Mouse (Mus musculus) hindbrain, embryonic 14.5 days (tissue): ENCODE data around the gene Rora. TPM values are rescaled to one million over a fixed set of nuclear protein-coding genes. Genes with fewer than 3 reads are reported as not detected.

ENCODE experiments used
- ATAC-seq: fragments of 200-750 bp; cut with Nextera tagmentation; 2 replicates; pipeline ENCODE4 v1.8.0; 2017; ENCODE audit warnings: moderate number of reproducible peaks, mild to moderate bottlenecking, moderate TSS enrichment, moderate library complexity; ENCODE audit not compliant: low FRiP score
- DNase-seq: peaks from one replicate; pipeline ENCODE4 v3.0.0-alpha.2; 2015; ENCODE audit warnings: low spot score
- H3K27ac ChIP-seq: fragments of 300-500 bp; sonication (generic); 2 replicates; pipeline ENCODE4 v1.5.1; 2014; ENCODE audit warnings: mild to moderate bottlenecking, moderate library complexity
- H3K27me3 ChIP-seq: fragments of 300-500 bp; sonication (generic); 2 replicates; pipeline ENCODE4 v1.6.1; 2014; ENCODE audit warnings: mild to moderate bottlenecking, low read length, mixed read lengths; ENCODE audit not compliant: control insufficient read depth, insufficient read depth
- H3K36me3 ChIP-seq: fragments of 300-500 bp; sonication (generic); replicated peaks from 2 replicates; pipeline ENCODE4 v1.6.1; 2014; ENCODE audit not compliant: control insufficient read depth, insufficient read depth
- H3K4me1 ChIP-seq: fragments of 300-500 bp; sonication (generic); replicated peaks from 2 replicates; pipeline ENCODE4 v1.6.1; 2014; ENCODE audit warnings: antibody characterized with exemption, low read length, mixed read lengths; ENCODE audit not compliant: control insufficient read depth, insufficient read depth
- H3K4me2 ChIP-seq: fragments of 300-500 bp; sonication (generic); replicated peaks from 2 replicates; pipeline ENCODE4 v1.6.1; 2014; ENCODE audit warnings: mild to moderate bottlenecking, moderate library complexity
- H3K4me3 ChIP-seq: fragments of 300-500 bp; sonication (generic); replicated peaks from 2 replicates; pipeline ENCODE4 v1.5.1; 2014; ENCODE audit warnings: mild to moderate bottlenecking, low read length
- H3K9ac ChIP-seq: fragments of 300-500 bp; sonication (generic); 2 replicates; pipeline ENCODE4 v1.6.1; 2014
- H3K9me3 ChIP-seq: fragments of 300-500 bp; sonication (generic); 2 replicates; pipeline ENCODE4 v1.6.1; 2016; ENCODE audit warnings: low read length; ENCODE audit not compliant: control insufficient read depth
- WGBS: fragments of 180-500 bp; shearing (Covaris S2); extraction: QIAGEN DNeasy Blood & Tissue Kit; methylation state at CpG from one replicate; pipeline ENCODE4 v1.1.7; 2014; 5-methylcytosine and 5-hydroxymethylcytosine counted together
- polyA plus RNA-seq: library from polyadenylated mRNA; unstranded; fragments of >200 nt; fragmentation: Nextera tagmentation; extraction: Ambion mirVana; gene quantifications from 2 replicates; pipeline ENCODE4 v1.2.1, GENCODE M21; 2014

The Rora gene
- polyA plus RNA-seq, 1 experiment from 2014 or later: 22.0 TPM

DNA sequence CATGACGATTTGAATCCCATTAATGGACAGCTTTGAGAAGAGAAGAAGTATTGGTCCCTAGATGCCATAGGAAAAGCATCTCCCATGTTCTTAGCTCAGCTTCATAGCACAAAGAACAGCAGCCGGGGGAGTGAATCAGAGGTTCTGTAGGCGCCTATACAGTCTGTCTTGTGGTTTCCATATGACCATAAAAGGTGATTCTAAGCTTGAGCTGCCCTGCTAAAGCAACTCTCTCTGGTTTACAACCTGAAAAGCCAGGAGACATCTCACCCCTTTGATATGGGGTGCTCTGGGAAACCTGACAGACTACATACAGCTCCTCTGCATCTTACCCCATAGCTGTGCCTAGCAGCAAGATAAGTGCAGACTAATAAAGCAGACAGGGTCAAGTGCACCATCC is 369.7 kb downstream of the Rora start:
- H3K27me3 ChIP-seq: no peaks in the 10 kb centered on the region
- no peak for ATAC-seq
- H3K27ac ChIP-seq: no peak overlapping the region
- no peak for DNase-seq
- H3K36me3 ChIP-seq: no peaks in the 10 kb centered on the region
- no peak overlapping the region for H3K4me2 ChIP-seq
- no peak overlapping the region for H3K4me3 ChIP-seq
- H3K9ac ChIP-seq: no peak overlapping the region
- H3K4me1 ChIP-seq: no peaks in the 10 kb centered on the region
- H3K9me3 ChIP-seq: no peaks in the 10 kb centered on the region
- 89% methylated on average over 3 of the region's 3 CpGs for WGBS

GRCm38 (mm10) chr9:69028177-69028576 is 374.6 kb downstream of the Rora start:
- Histone ChIP-seq H3K36me3 (no peaks in the 10 kb centered on the region), H3K27me3 (no peaks in the 10 kb centered on the region), H3K4me3 (no peak overlapping the region), H3K9me3 (no peaks in the 10 kb centered on the region), H3K4me1 (no peaks in the 10 kb centered on the region), H3K9ac (no peak overlapping the region), H3K27ac (no peak overlapping the region), H3K4me2 (no peak overlapping the region)
- 71% methylated on average over 4 of the region's 4 CpGs for WGBS
- DNase-seq: no peak
- no peak for ATAC-seq

- ATAC-seq (no peak), DNase-seq (no peak)
- Histone ChIP-seq H3K27ac (no peak overlapping the region), H3K9ac (no peak overlapping the region), H3K4me1 (no peaks in the 10 kb centered on the region), H3K4me3 (no peak overlapping the region), H3K9me3 (no peaks in the 10 kb centered on the region), H3K27me3 (no peaks in the 10 kb centered on the region), H3K36me3 (no peaks in the 10 kb centered on the region), H3K4me2 (no peak overlapping the region)
- WGBS: 93% methylated on average over 10 of the region's 10 CpGs
These were observed 380.8 kb downstream of the Rora start for GRCm38 (mm10) chr9:69034301-69034871.

DNA sequence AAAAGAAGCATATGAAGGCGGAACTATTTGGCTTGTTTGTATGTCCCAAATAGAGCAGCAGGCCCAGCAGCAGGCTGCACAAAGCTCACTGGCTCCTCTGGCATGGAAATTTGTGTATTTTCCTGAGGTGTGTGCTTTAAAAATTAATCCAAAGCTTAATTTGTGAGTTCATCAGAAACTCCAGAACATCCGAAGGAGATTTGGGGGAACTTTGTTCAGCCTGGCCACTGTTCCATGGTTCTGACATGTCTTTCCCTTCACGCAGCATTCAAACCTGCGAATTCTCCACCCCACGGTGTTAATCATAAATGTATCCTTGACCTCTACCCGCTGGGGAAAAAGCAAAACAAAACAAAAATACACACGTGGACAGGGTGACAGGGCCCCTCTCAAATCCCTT is 381.9 kb downstream of the Rora start:
- no peak overlapping the region for H3K27ac ChIP-seq
- no peaks in the 10 kb centered on the region for H3K36me3 ChIP-seq
- 83% methylated on average over 7 of the region's 7 CpGs for WGBS
- no peaks in the 10 kb centered on the region for H3K9me3 ChIP-seq
- H3K9ac ChIP-seq: no peak overlapping the region
- no peaks in the 10 kb centered on the region for H3K4me1 ChIP-seq
- H3K4me2 ChIP-seq: no peak overlapping the region
- no peaks in the 10 kb centered on the region for H3K27me3 ChIP-seq
- H3K4me3 ChIP-seq: no peak overlapping the region
- ATAC-seq: no peak
- no peak for DNase-seq

- ATAC-seq: no peak
- WGBS: 27% methylated on average over 3 of the region's 3 CpGs
- Histone ChIP-seq H3K27ac (no peak overlapping the region), H3K9me3 (no peaks in the 10 kb centered on the region), H3K27me3 (no peaks in the 10 kb centered on the region), H3K4me3 (no peak overlapping the region), H3K36me3 (no peaks in the 10 kb centered on the region), H3K4me2 (no peak overlapping the region), H3K4me1 (no peaks in the 10 kb centered on the region), H3K9ac (no peak overlapping the region)
- no peak for DNase-seq
These were observed 382.7 kb downstream of the Rora start for GRCm38 (mm10) chr9:69036296-69036695.

- Histone ChIP-seq H3K27ac (no peak overlapping the region), H3K4me1 (no peaks in the 10 kb centered on the region), H3K4me2 (no peak overlapping the region), H3K4me3 (no peak overlapping the region), H3K9ac (no peak overlapping the region), H3K9me3 (no peaks in the 10 kb centered on the region), H3K27me3 (no peaks in the 10 kb centered on the region), H3K36me3 (no peaks in the 10 kb centered on the region)
- 94% methylated on average over 8 of the region's 8 CpGs for WGBS
- ATAC-seq: no peak
- no peak for DNase-seq
These were observed 390.5 kb downstream of the Rora start for GRCm38 (mm10) chr9:69043920-69044613.

DNA sequence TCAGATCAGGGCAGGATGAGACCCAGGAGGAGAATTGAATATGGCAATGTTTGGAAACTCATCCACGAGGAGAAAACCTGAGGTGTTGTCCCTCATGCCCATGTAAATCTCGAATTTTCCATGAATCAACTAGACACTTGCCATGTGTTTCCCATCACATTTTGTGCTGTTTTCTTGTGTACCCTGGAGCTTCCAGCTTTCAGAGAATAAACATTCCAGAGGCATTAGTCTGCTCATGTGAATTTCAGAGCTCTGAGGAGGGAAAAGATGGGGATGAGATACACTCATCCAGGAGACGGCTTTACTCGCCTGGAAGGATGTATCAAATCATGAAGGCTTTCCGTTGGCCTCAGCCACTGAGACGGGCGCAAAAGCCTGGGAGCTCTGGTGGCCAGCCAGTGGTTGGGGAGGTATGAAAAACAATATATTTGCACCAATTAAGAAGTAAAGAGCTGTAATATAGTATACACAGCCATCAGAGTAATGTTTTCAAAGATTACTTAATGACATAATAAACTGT is 391.1 kb downstream of the Rora start:
- ATAC-seq (no peak), DNase-seq (no peak)
- Histone ChIP-seq H3K9me3 (no peaks in the 10 kb centered on the region), H3K27ac (no peak overlapping the region), H3K9ac (no peak overlapping the region), H3K27me3 (no peaks in the 10 kb centered on the region), H3K4me1 (no peaks in the 10 kb centered on the region), H3K4me3 (no peak overlapping the region), H3K4me2 (no peak overlapping the region), H3K36me3 (no peaks in the 10 kb centered on the region)
- WGBS: 92% methylated on average over 7 of the region's 7 CpGs

DNA sequence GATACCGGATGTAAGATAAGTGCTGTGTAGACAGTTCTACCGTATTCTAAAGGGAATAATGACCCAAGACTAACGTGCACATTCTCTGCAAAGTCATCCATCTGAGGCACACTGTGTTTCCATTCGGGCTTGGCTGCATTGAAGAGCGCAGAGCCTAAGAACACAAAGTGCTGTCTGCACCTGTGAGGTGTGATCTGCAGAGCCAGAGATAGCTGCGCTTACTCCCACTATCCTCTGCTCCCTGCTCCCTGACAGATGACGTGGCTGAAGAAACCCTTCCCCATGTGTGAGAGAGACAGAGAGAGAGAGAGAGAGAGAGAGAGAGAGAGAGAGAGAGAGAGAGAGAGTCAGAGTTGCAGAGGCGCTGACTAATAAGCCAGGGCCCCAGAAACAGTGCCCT is 392.3 kb downstream of the Rora start:
- DNase-seq (no peak), ATAC-seq (no peak)
- no peaks in the 10 kb centered on the region for H3K4me1 ChIP-seq
- WGBS: 81% methylated on average over 8 of the region's 8 CpGs
- H3K36me3 ChIP-seq: no peaks in the 10 kb centered on the region
- H3K4me3 ChIP-seq: no peak overlapping the region
- H3K9me3 ChIP-seq: no peaks in the 10 kb centered on the region
- no peaks in the 10 kb centered on the region for H3K27me3 ChIP-seq
- no peak overlapping the region for H3K9ac ChIP-seq
- no peak overlapping the region for H3K4me2 ChIP-seq
- H3K27ac ChIP-seq: no peak overlapping the region

DNA sequence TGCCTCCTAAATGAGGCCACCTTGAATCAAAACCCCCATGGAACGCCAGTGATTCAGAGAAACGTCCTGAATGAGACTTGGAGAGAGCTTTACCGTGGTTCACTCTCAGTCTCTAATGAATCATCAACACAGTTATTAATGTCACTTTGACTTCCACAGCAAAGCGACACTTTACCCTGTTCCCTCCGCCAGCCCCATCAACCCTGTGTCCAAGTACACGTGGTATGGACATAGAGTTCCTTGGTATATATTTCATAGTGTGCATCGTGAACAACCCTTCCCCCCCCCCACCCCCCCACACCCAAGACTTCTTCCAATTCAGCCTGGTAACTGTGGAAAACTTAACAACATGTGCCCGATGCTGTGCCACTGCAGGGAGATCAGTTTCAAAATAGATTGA is 397.3 kb downstream of the Rora start:
- ATAC-seq: no peak
- Histone ChIP-seq H3K4me1 (no peaks in the 10 kb centered on the region), H3K9me3 (no peaks in the 10 kb centered on the region), H3K4me3 (no peak overlapping the region), H3K36me3 (no peaks in the 10 kb centered on the region), H3K27me3 (no peaks in the 10 kb centered on the region), H3K27ac (no peak overlapping the region), H3K9ac (no peak overlapping the region), H3K4me2 (no peak overlapping the region)
- 77% methylated on average over 8 of the region's 8 CpGs for WGBS
- no peak for DNase-seq
